Mouse (Mus musculus) erythroblast, embryonic 14.5 days (primary cell): Measurements from ENCODE around the gene 6430531B16Rik. TPM values are rescaled to one million over a fixed set of nuclear protein-coding genes. Genes with fewer than 3 reads are reported as not detected.

Experiments used
- H3K27me3 ChIP-seq: 2 replicates; pipeline ENCODE4 v1.6.1; 2012; ENCODE audit warnings: inconsistent platforms; ENCODE audit not compliant: control insufficient read depth
- H3K36me3 ChIP-seq: 2 replicates; pipeline ENCODE4 v1.6.1; 2012; ENCODE audit warnings: mild to moderate bottlenecking, inconsistent platforms; ENCODE audit not compliant: control insufficient read depth
- H3K4me1 ChIP-seq: 2 replicates; pipeline ENCODE4 v1.6.1; 2012; ENCODE audit warnings: inconsistent platforms; ENCODE audit not compliant: control insufficient read depth
- H3K4me3 ChIP-seq: replicated peaks from 2 replicates; pipeline ENCODE3; 2012; ENCODE audit warnings: moderate library complexity, mild to moderate bottlenecking, inconsistent platforms
- H3K9me3 ChIP-seq: 2 replicates; pipeline ENCODE4 v1.6.1; 2012; ENCODE audit warnings: low read length, inconsistent platforms, mixed read lengths; ENCODE audit not compliant: control insufficient read depth
- GATA1 ChIP-seq: IDR thresholded peaks from 2 replicates; pipeline ENCODE4 v1.6.1; 2012; ENCODE audit warnings: low read length, inconsistent platforms, mixed read lengths
- TAL1 ChIP-seq: IDR thresholded peaks from 3 replicates; pipeline ENCODE4 v1.6.1; 2012; ENCODE audit warnings: low read length, inconsistent platforms, mixed read lengths
- polyA plus RNA-seq: library from polyadenylated mRNA; stranded (reverse); fragments of >175 nt; gene quantifications from 2 replicates; pipeline ENCODE4 v1.2.3, GENCODE M21; 2012

Gene 6430531B16Rik
- polyA plus RNA-seq, 1 experiment: not detected

- TF ChIP-seq TAL1 (no peak), GATA1 (no peak)
- Histone ChIP-seq H3K4me3 (no peak overlapping the region), H3K27me3 (peaks cover 23% of the 10 kb centered on the region)
Observed at GRCm38 (mm10) chr7:139961141-139961540, 17.4 kb downstream of the 6430531B16Rik start.

GRCm38 (mm10) chr7:139957958-139958357 is 20.6 kb downstream of the 6430531B16Rik start:
- H3K36me3 ChIP-seq: no peaks in the 10 kb centered on the region
- peaks cover 17% of the 10 kb centered on the region for H3K4me1 ChIP-seq
- no peaks in the 10 kb centered on the region for H3K9me3 ChIP-seq
- H3K4me3 ChIP-seq: no peak overlapping the region
- peaks cover 23% of the 10 kb centered on the region for H3K27me3 ChIP-seq
- TF ChIP-seq TAL1 (no peak), GATA1 (no peak)

More at GRCm38 (mm10) chr7:139961141-139961540, 17.4 kb downstream of the 6430531B16Rik start:
- no peaks in the 10 kb centered on the region for H3K9me3 ChIP-seq
- peaks cover 6% of the 10 kb centered on the region; the same call in 1 of the 2 replicates for H3K4me1 ChIP-seq
- H3K36me3 ChIP-seq: no peaks in the 10 kb centered on the region

DNA sequence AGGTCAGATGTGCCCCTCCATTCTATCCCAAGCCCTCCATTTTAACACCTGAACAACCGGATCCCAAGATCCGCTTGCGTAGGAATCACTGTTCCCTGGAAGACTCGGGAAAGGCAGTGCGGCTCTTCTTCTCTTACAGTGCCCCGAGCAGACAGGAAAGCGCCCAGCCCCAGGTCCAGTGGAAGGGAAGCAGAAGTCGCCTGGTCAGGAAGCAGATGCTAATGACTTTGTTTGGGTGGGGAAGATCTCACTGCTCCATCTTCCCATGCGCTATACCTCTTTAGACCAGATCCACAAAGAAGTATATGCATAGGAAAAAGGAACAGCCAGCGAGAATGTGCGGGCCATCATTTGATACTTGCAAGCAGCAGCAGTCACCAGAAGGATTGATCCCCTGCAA is 21.1 kb downstream of the 6430531B16Rik start:
- Histone ChIP-seq H3K4me3 (no peak overlapping the region), H3K27me3 (peaks cover 23% of the 10 kb centered on the region), H3K9me3 (no peaks in the 10 kb centered on the region), H3K4me1 (peaks cover 17% of the 10 kb centered on the region), H3K36me3 (no peaks in the 10 kb centered on the region)
- no peak for TF ChIP-seq TAL1
- TF ChIP-seq GATA1: no peak

DNA sequence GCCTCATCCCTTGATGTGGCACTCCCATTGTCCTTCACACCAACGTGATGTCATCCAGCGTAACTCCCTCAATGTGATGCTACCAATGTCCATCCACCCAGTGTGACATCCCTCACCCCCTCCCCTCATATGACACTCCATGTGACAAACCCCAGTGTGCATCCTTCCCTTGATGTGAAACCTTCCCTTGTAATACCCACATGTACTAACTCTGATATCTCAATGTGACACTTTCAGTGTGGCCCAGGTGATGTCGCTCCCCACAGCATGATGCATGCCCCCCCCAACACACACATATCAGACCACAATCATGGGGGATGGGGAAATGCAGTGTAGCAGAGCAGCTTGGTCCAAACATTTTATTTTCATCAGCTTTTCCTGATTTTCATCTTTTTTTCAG is 21.9 kb downstream of the 6430531B16Rik start:
- TF ChIP-seq GATA1 (no peak), TAL1 (no peak)
- Histone ChIP-seq H3K27me3 (peaks cover 23% of the 10 kb centered on the region), H3K9me3 (no peaks in the 10 kb centered on the region), H3K4me1 (peaks cover 18% of the 10 kb centered on the region), H3K4me3 (no peak overlapping the region), H3K36me3 (no peaks in the 10 kb centered on the region)

- Histone ChIP-seq H3K27me3 (peaks cover 23% of the 10 kb centered on the region), H3K9me3 (no peaks in the 10 kb centered on the region), H3K4me1 (peaks cover 26% of the 10 kb centered on the region), H3K4me3 (no peak overlapping the region), H3K36me3 (no peaks in the 10 kb centered on the region)
- TF ChIP-seq GATA1: no peak
- no peak for TF ChIP-seq TAL1
Observed at GRCm38 (mm10) chr7:139955505-139955904, 23.1 kb downstream of the 6430531B16Rik start.

GRCm38 (mm10) chr7:139951991-139952633 is 26.4 kb downstream of the 6430531B16Rik start:
- peaks cover 23% of the 10 kb centered on the region for H3K27me3 ChIP-seq
- peaks cover 36% of the 10 kb centered on the region for H3K4me1 ChIP-seq
- no peak overlapping the region for H3K4me3 ChIP-seq
- H3K9me3 ChIP-seq: no peaks in the 10 kb centered on the region
- TF ChIP-seq TAL1 (no peak), GATA1 (no peak)
- H3K36me3 ChIP-seq: no peaks in the 10 kb centered on the region

GRCm38 (mm10) chr7:139951079-139951478 is 27.5 kb downstream of the 6430531B16Rik start:
- H3K27me3 ChIP-seq: peaks cover 27% of the 10 kb centered on the region
- H3K9me3 ChIP-seq: no peaks in the 10 kb centered on the region
- H3K36me3 ChIP-seq: no peaks in the 10 kb centered on the region
- peaks cover 30% of the 10 kb centered on the region for H3K4me1 ChIP-seq
- peak overlapping the region; percentile 67 for H3K4me3 ChIP-seq
- TF ChIP-seq GATA1 (no peak), TAL1 (no peak)

DNA sequence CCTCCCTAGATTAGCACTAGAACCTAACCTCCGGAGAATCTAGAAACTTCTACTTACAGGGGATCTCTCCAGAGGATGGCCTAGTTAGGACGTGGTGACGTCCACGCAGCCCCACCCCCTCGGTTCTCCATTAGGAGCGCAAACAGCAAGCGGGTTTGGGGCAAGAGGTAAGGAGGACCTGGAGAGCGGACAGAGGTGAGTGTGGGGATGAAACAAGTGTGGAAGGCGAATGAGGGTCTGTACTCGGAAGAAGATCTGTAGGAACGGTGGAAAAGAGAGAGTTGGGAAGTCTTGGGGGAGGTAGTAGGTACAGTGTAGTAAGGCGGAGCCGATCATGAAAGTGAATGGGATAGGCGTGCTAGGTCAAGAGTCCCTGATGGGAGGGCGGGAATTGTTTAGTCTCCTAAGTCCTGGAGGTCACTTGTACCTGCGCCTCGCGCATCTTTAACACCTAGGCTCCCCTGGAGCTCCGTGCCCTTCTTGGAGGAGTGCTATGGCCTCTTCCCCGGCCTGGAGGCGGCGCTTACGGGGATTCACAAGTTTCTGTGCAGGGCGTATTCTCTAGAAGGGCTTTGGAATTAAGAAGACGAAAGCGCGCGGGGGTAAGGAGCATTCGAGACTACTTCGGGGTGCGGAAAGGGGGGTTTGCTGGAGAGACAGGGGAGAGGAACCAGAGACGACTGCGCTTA is 28.1 kb downstream of the 6430531B16Rik start:
- Histone ChIP-seq H3K4me1 (peaks cover 23% of the 10 kb centered on the region), H3K4me3 (peak overlapping the region; percentile 67), H3K36me3 (no peaks in the 10 kb centered on the region), H3K27me3 (peaks cover 33% of the 10 kb centered on the region), H3K9me3 (no peaks in the 10 kb centered on the region)
- TF ChIP-seq TAL1: no peak
- no peak for TF ChIP-seq GATA1

GRCm38 (mm10) chr7:139949893-139950282 is 28.7 kb downstream of the 6430531B16Rik start:
- Histone ChIP-seq H3K4me3 (peak overlapping the region; percentile 67), H3K27me3 (peaks cover 39% of the 10 kb centered on the region)

More at GRCm38 (mm10) chr7:139949893-139950282, 28.7 kb downstream of the 6430531B16Rik start:
- H3K9me3 ChIP-seq: no peaks in the 10 kb centered on the region
- H3K36me3 ChIP-seq: no peaks in the 10 kb centered on the region
- TF ChIP-seq TAL1 (no peak), GATA1 (no peak)
- peaks cover 18% of the 10 kb centered on the region for H3K4me1 ChIP-seq
